In genomic region chr2:145785758-145786617, GRCm38 (mm10) we compare ENCODE assay signal across 7 mouse cellular contexts.
DNase-seq lines count a peak whose midpoint lies in the region; ATAC-seq lines count a peak whose summit lies in the region.

No protein-coding gene starts in this region.

- WGBS in limb, embryonic 13.5 days, result 1% methylated on average over 18 of the region's 18 CpGs
- 2% methylated on average over 18 of the region's 18 CpGs for WGBS in midbrain, embryonic 13.5 days

- H3K9me3 ChIP-seq in limb, embryonic 13.5 days, result no peaks in the 10 kb centered on the region
- H3K9me3 ChIP-seq in midbrain, embryonic 13.5 days, result no peaks in the 10 kb centered on the region

- peak overlapping the region; percentile 65 for H3K4me2 ChIP-seq in limb, embryonic 13.5 days (replicated peaks)
- H3K4me2 ChIP-seq in midbrain, embryonic 13.5 days (replicated peaks), result peak overlapping the region; percentile 51

- peak overlapping the region; percentile 39 for H3K4me3 ChIP-seq in limb, embryonic 13.5 days
- peak overlapping the region; percentile 29 for H3K4me3 ChIP-seq in midbrain, embryonic 13.5 days (replicated peaks)

- H3K4me1 ChIP-seq in limb, embryonic 13.5 days, result peaks cover 50% of the 10 kb centered on the region
- H3K4me1 ChIP-seq in midbrain, embryonic 13.5 days (replicated peaks), result peaks cover 26% of the 10 kb centered on the region

- DNase-seq in ZHBTc4 (ENCODE audit: low read depth, low spot score), result peak; percentile 42
- peak; percentile 33 to 49 for DNase-seq in gastrocnemius, postnatal 36 days
- DNase-seq in hindlimb bud, embryonic 11.5 days (ENCODE audit: extremely low spot score, low read depth, low spot score), result peak; percentile 22
- DNase-seq in testis, postnatal 10 days (ENCODE audit: low spot score), result peak; percentile 55

- H3K27ac ChIP-seq in limb, embryonic 13.5 days, result peak overlapping the region; percentile 93
- 0 out of 2 replicates have a peak overlapping the region, but pooled peaks have one; percentile 31 for H3K27ac ChIP-seq in midbrain, embryonic 13.5 days

- ATAC-seq in common myeloid progenitor, adult 5-6 weeks (replicated peaks; ENCODE audit: low read depth, poor library complexity, severe bottlenecking), result peak; percentile 68
- peak; percentile 80 for ATAC-seq in limb, embryonic 13.5 days (ENCODE audit: low FRiP score, low read depth)
- peak; percentile 64 for ATAC-seq in midbrain, embryonic 13.5 days

- H3K27me3 ChIP-seq in limb, embryonic 13.5 days, result no peaks in the 10 kb centered on the region
- peaks cover 5% of the 10 kb centered on the region; the same call in 1 of the 2 replicates for H3K27me3 ChIP-seq in midbrain, embryonic 13.5 days

- intact Hi-C loops in gastrocnemius, postnatal 36 days (cut with DNase I), result no loop called here

- H3K36me3 ChIP-seq in limb, embryonic 13.5 days, result no peaks in the 10 kb centered on the region
- H3K36me3 ChIP-seq in midbrain, embryonic 13.5 days, result no peaks in the 10 kb centered on the region

- peak overlapping the region; percentile 60 for H3K9ac ChIP-seq in limb, embryonic 13.5 days
- H3K9ac ChIP-seq in midbrain, embryonic 13.5 days (replicated peaks), result peak overlapping the region; percentile 21; the same call in 1 of the 2 replicates

Comparison
In these comparisons a context has a peak if more than half of its experiments do, and no peak if none do; other contexts are left out.
1. Peak in every context shown above with its lines: DNase-seq, ATAC-seq, H3K4me3 ChIP-seq and H3K27ac ChIP-seq.